Mouse (Mus musculus) c-Kit-positive CD71-positive TER-119-negative erythroid progenitor cells, embryonic 14.5 days (primary cell): ENCODE results near the gene Krt9.

ENCODE experiments used
- DNase-seq: peaks from one replicate; pipeline ENCODE4 v3.0.0-alpha.2; 2013; ENCODE audit warnings: low read depth

Gene Krt9

GRCm38 (mm10) chr11:100148615-100149330, 44.3 kb downstream of the Krt9 start, which contains the start of gene Krt19:
Gene Krt19 (minus strand): TSS chr11:100148665.
- DNase-seq = no peak

- DNase-seq = no peak
Measured at GRCm38 (mm10) chr11:100147566-100148353, 45.3 kb downstream of the Krt9 start.

GRCm38 (mm10) chr11:100145858-100146560, 47.0 kb downstream of the Krt9 start:
- no peak for DNase-seq

GRCm38 (mm10) chr11:100145104-100145503, 47.9 kb downstream of the Krt9 start:
- DNase-seq = no peak

- DNase-seq = no peak
Measured at GRCm38 (mm10) chr11:100140966-100141365, 52.1 kb downstream of the Krt9 start.

GRCm38 (mm10) chr11:100139391-100139790, 53.7 kb downstream of the Krt9 start:
- DNase-seq = no peak

GRCm38 (mm10) chr11:100138809-100139208, 54.2 kb downstream of the Krt9 start:
- DNase-seq = no peak

- DNase-seq = no peak
Measured at GRCm38 (mm10) chr11:100137693-100138092, 55.4 kb downstream of the Krt9 start.
